Mouse (Mus musculus): Measurements from ENCODE around the gene Nploc4. TPM values are rescaled to one million over a fixed set of nuclear protein-coding genes. Genes with fewer than 3 reads are reported as not detected.
"Not testable (repeated sequence)": the region's sequence is repeated elsewhere in the genome, so short reads cannot be mapped to it uniquely, and the experiment has no call there.

The Nploc4 gene
- total RNA-seq, 2 experiments from 2014 or later: 53.0 to 59.3 TPM

GRCm38 (mm10) chr11:120356900-120357299, 80.6 kb downstream of the Nploc4 start:
- intact Hi-C loops (cut with DNase I): loop anchor here (5.0 kb wide), 1 partner anchor 65 kb away; no protein-coding TSS in a partner anchor
- no peak for DNase-seq (ENCODE audit: low spot score)

GRCm38 (mm10) chr11:120356319-120356840, 81.1 kb downstream of the Nploc4 start:
- intact Hi-C loops (cut with DNase I): loop anchor here (5.0 kb wide), 1 partner anchor 66 kb away; no protein-coding TSS in a partner anchor
- DNase-seq (ENCODE audit: low spot score): no peak

DNA sequence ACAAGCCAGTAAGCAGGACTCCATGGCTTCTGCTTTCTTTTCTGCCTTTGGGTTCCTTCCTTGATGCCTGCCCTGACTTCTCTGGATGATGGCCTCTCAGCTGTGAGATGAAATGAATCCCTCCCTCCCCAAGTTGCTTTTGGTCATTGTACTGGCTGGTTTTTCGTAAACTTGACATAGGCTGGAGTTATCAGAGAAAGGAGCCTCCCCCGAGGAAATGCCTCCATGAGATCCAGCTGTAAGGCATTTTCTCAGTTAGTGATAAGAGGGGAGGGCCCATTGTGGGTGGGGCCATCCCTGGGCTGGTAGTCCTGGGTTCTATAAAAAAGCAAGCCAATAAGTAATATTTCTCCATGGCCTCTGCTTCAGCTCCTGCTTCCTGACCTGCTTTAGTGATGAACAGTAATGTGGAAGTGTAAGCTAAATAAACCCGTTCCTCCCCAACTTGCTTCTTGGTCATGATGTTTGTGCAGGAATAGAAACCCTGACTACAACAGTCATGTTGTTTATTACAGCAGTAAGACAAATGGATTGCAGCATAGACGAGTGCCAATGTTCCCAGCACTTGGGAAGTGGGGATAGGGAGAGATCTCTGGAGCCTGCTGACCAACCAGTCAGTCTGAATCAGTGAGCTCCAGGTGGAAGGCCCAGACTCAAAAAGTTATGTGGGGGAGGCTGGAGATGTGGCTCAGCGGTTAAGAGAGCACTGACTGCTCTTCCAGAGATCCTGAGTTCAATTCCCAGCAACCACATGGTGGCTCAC, 82.0 kb downstream of the Nploc4 start:
- no peak for DNase-seq (ENCODE audit: low spot score)
- intact Hi-C loops (cut with DNase I): loop anchor here (5.0 kb wide), 1 partner anchor 67 kb away; no protein-coding TSS in a partner anchor

DNA sequence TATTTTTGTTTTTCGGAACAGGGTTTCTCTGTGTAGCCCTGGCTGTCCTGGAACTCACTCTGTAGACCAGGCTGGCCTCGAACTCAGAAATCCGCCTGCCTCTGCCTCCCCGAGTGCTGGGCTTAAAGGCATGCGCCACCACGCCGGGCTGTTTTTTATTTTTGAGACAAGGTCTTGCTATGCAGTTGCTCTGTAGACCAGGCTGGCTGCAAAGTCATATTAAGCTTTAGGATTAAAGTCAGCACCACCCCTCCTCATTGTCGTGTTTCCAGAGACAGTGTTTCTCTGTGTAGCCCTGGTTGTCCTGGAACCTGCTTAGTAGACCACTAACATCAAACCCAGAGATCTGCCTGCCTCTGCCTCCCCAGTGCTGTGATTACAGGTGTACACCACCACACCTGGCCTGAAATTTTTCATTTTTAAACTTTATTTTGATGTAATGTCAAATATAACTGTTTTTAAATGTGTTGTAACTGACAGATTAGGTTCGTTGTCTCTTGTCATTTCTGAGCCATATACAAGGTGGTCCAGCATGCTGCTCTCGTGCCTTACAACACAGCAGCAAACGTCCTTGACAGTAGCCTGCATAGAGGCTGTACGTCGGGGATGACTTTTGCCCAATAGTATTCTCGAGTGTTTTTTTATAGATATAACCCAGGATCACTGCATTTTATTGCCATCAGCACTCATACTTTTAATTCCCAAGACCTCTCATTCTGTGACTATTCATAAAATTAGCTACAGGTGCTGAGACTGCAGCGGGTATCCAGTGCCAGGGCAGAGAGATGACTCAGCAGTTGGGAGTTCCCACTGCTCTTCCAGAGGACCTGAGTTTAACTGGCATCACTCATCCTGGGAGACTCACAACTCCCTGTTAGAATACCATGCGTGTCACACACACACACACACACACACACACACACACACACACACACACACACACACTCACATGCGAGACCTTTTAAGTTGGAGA, 82.9 kb downstream of the Nploc4 start:
- DNase-seq (ENCODE audit: low spot score): no peak
- intact Hi-C loops (cut with DNase I): loop anchor here (5.0 kb wide), 1 partner anchor 68 kb away; no protein-coding TSS in a partner anchor

GRCm38 (mm10) chr11:120353500-120354303, 83.8 kb downstream of the Nploc4 start:
- intact Hi-C loops (cut with DNase I): loop anchor here (2.0 kb wide), 2 partner anchors 15 to 25 kb away; partner anchors contain the start of gene Faap100
- peak; percentile 91 for DNase-seq (ENCODE audit: low spot score)

DNA sequence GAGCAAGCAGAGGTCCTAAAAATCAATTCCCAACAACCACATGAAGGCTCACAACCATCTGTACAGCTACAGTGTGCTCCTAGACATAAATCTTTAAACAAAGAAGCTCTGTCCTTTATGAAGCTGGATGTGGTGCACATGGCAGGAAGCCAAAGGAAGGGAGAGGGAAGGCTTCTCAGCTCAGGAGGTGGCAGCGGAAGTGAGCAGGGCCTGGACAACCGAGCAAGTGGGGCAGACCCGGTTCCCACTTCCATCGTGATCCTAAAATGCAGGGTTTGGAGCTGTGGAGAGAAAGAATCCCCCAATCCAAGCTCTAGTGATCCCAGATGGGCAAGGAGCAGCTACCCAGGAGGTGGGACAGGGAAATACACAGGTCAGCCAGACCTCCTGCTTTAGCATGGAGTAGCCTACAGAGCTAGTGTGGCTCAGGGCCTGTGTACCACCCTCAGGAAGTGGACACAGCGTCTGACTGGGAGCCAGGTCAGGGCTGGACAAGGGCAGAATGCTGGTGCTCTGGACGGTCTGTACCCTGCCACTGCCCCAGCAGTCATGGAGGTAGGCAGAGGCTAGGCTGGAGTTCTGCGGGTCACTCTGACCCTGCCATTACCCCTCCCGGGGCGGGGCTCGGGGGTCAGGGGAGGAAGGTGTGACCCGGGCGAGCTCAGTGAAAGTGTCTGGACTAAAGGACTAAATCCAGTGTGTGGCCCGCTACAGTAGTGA, 84.8 kb downstream of the Nploc4 start:
- DNase-seq (ENCODE audit: low spot score): no peak
- intact Hi-C loops (cut with DNase I): loop anchor here (2.0 kb wide), 2 partner anchors 16 to 26 kb away; partner anchors contain the start of gene Faap100

DNA sequence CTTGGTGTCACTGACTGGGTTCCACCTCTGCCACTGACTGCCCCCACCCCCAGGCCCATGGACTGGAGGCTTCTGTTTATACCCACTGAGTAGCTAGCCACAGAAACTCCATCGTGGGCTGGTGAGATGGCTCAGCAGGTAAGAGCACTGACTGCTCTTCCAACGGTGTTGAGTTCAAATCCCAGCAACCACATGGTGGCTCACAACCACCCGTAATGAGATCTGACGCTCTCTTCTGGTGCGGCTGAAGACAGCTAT, 85.5 kb downstream of the Nploc4 start:
- intact Hi-C loops (cut with DNase I): loop anchor here (2.0 kb wide), 2 partner anchors 17 to 27 kb away; partner anchors contain the start of gene Faap100
- not testable (repeated sequence) for DNase-seq (ENCODE audit: low spot score)

- intact Hi-C loops (cut with DNase I): loop anchor here (2.0 kb wide), 2 partner anchors 17 to 27 kb away; partner anchors contain the start of gene Faap100
- DNase-seq (ENCODE audit: low spot score): no peak
Measured at GRCm38 (mm10) chr11:120351250-120352092, 86.0 kb downstream of the Nploc4 start.

DNA sequence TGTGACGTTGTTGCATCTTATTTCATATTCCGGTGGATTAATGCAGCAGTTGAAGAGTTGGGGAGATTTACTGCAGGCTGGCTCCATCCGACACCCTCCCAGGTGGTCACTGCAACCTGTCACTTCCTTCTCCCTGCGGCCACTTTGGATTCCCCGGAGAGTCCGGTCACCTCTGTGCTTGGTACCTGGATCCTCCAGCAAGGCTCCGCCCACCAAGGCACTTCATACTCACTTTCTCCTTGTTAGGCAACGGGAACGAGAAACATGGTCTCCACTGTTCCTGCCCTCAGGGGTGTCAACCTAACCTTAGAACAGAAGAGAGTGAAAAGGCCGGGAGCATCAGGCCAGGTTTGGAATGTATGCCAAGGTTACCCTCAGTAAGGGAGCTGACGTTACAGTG, 86.8 kb downstream of the Nploc4 start:
- DNase-seq (ENCODE audit: low spot score): no peak
- intact Hi-C loops (cut with DNase I): no loop called here

- intact Hi-C loops (cut with DNase I): loop anchor here (5.0 kb wide), 1 partner anchor 113 kb away; no protein-coding TSS in a partner anchor
Measured at GRCm38 (mm10) chr11:120349986-120350702, 87.4 kb downstream of the Nploc4 start.

DNA sequence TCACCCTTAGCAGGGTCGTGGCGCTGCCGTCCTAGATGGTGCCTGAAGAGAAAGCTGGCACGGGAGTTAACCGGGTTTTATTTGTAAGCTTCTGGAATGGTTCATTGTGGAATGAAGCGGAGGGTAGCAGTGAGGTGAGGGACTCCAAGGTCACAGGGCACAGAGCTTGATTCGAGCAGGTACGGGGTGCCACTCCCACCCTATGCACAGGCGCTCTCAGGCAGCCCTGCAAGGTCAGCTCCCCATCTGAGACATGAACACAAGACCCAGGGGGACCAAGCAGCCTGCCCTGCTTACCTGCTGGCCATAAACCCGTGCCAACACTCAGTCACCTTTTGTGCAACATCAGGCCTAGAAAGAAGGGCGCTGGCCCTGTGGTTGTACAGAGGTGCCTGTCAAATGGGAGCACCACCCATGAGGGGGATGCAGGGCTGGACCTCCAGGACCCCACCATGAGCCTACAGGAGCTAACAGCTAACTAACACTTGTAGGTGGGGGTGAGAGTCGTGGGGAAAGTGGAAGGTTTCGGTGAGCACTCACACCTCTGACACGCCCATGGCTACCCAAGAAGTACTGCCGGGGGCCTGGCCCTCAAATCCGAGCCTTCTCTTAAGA, 88.0 kb downstream of the Nploc4 start:
- intact Hi-C loops (cut with DNase I): loop anchor here (5.0 kb wide), 1 partner anchor 112 kb away; no protein-coding TSS in a partner anchor

More at GRCm38 (mm10) chr11:120349986-120350702, 87.4 kb downstream of the Nploc4 start:
- DNase-seq (ENCODE audit: low spot score): peak; percentile 96

DNA sequence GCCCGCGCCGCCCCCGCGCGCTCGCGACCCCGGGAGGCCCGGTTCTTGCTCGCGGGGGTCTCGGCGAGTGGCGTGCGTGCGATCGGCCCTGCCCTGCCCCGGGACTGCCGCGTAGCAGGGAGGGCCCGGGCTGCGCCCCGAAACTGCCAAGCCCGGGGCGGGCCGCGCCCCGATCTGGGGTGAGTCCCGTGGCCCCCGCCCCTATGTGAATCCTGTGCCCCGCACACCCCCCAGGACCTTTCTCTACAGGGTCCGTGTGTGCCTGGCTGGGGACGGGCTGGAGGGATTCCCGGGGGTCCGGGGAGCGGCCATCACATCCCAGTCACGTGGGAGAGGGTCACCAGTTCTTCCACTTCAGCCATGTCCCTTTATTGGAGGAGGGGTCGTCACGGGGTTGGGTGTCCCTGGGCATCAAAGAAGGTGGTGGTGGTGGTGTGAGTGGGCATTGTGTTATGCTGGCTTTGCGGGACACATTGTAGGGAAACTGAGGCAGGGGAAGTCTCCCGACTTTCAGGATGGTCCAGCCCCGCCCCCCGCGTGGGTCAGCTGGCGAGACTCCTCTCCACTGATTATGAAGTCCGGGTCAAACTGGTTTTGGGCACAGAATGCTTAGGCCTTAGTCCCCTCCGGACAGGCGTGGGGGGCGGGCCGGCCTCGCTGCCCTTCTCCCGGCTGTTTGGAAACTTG, 88.7 kb downstream of the Nploc4 start:
- intact Hi-C loops (cut with DNase I): loop anchor here (5.0 kb wide), 1 partner anchor 112 kb away; no protein-coding TSS in a partner anchor
- DNase-seq (ENCODE audit: low spot score): peak; percentile 57

More for the DNA sequence above, 88.0 kb downstream of the Nploc4 start:
- DNase-seq (ENCODE audit: low spot score): no peak

- intact Hi-C loops (cut with DNase I): loop anchor here (5.0 kb wide), 1 partner anchor 111 kb away; no protein-coding TSS in a partner anchor
- peak; percentile 86 for DNase-seq (ENCODE audit: low spot score)
Measured at GRCm38 (mm10) chr11:120347791-120348683, 89.5 kb downstream of the Nploc4 start, which contains the start of gene Actg1. Gene Actg1 (minus strand): TSS chr11:120348542.

DNA sequence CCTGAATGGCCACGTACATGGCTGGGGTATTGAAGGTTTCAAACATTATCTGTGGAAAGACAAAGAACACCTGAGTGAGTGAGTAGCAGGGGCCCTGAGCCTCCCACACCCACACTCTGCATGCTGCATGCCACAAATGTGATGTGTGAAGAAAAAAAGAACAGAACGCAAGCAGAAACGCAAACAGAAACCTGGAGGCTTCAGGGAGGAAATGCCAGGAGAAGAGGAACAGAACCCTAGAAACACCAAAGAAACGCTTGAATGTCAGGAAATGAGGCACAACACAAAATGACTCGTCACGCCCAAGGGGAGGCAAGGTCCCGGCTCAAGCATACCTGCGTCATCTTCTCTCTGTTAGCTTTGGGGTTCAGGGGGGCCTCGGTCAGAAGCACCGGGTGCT, 90.2 kb downstream of the Nploc4 start:
- intact Hi-C loops (cut with DNase I): loop anchor here (5.0 kb wide), 1 partner anchor 110 kb away; no protein-coding TSS in a partner anchor

More for the DNA sequence above, 90.2 kb downstream of the Nploc4 start:
- no peak for DNase-seq (ENCODE audit: low spot score)
